Mouse (Mus musculus) 3T3-L1 (cell line): ENCODE data around the gene Phyhipl.
A peak's percentile ranks its signal among the peaks of the same experiment; 100 is the strongest.

Experiments
- DNase-seq: peaks from one replicate; pipeline ENCODE4 v3.0.0-alpha.2; 2015; ENCODE audit warnings: low read depth, low spot score

The Phyhipl gene

DNA sequence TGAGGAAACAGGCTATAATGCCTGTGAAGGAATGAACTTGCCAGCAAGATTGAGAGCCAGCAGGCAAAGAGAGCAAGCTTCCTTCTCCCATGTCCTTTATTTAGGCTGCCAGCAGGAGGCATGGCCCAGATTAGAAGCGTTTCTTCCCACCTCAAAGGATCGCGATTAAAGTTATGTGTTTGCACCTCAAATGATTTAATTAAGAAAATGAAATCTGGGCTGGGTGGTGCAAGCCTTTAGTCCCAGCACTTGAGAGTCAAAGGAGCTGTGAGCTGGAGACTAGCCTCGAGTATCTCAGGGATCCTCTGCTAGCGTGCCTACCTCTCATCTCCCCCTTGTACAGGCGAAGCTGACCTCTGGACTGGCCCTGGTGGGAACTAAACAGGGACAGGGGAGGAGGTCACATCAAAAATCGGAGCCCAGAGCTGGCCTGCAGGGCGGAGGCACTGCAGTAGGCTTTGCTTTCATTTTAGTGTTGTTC is 122.4 kb downstream of the Phyhipl start:
- DNase-seq, result no peak

DNA sequence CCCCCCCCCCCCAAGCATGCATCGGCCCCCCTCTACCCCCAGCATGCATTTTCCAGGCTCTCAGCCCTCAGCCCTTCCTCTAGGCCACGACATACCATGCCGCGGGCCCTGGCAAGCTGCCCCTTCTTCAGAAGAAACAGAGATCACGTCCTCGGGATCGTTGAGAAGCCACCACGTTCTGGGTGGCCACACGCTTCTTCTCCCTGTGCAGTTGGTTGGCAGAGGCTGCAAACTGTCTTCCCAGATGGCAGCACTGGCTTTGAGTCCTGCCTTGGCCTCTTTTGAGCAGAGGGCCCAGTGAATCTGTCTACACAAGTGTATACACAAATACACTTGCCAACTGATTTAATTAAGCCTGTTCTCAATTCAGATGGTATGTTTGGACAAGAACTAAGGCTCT is 123.5 kb downstream of the Phyhipl start:
- DNase-seq, result no peak

DNA sequence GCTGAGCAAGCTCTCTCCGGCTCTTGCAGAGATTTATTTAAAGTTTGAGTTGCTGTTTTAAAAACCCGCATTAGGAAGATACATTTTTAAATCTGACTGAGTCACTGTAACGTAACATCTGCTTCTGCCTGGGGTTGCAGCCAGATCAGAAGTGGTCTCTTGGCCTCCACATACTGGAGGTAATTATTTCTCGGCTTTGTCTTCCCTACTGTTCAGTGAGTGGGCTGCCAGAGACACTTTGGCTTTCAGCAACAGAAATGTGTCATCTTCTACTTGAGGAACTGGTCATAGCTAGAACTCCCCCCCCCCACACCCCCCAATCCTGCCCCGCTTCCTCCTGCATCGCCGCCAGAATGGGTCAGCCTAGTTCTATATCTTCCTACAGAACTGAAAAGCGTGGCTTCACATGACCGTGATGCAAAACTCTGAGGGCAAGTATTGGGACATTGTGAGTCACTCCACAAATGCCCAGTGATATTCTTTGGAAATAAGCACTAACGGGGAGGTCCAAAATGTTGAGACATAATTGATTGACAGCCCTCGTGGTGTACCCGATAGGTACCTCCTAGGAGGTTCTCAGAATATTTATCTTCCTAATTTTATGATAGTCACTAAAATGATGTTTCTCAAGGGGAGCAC is 125.5 kb downstream of the Phyhipl start:
- DNase-seq, result peak; percentile 69

DNA sequence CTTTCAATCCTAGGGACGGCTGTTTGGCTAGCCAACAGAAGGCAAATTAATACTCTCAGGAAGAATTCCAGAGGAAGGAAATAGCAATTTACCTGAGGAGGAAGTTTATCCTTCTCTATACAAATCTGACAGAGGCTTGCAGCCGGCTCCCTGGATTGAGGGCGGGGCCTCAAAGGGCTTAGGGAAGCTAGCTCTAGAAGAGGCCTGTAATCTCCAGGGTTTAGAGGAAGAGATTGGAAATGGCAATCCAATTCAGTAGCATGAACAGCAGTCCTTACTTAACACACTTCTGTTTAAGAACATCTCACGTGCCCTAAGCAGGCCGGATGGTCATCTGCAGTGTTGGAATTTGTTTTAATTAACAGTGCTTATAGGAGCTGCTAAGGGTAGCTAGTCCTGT is 134.4 kb downstream of the Phyhipl start:
- no peak for DNase-seq

DNA sequence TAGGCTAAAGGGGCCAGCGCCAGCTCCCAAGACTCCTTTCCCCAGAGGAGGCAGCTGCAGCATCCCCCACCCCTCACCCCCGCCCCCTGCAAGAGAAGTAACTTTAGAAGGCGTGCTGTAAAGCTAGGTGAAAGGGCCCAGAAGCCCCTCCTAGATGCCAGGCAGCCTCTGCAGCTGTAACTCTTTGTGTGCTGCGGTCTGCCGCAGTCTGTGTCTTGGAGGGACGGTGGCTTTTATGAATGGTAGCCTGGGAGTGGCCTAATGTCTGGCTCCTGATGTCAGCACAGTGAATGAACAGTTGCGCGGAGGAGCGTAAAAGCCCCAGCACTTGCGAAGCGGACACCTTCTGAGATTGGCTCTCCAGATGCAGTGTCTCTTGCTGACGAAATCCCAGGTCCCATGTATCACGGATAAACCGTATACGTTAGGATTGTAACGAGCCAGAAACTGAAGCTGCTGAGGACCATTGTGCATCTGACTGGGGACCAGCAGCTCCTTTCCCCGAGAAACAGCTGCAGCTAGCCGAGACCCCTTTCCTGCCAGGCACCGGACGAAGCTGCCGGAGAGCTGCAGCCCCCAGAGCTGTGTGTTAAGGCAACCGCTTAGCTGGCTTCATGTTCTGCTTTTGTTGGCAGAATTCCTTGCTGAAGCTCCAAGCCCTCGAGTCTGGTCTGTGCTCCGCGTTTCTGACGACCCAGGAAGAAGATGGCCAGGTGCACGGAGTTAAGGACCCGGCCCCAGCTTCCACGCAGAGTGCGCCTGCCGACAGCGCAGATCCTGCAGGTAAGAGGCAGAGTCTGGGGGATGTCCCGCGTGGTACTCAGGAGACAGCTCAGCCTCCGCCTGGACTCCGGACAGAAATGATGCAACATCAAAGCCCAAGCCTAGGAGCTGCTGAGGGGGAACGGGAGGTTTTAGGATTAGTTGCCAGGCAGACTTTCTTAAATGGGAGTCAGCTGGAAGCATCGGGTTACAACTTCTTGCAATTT is 135.3 kb downstream of the Phyhipl start:
- peak; percentile 42 for DNase-seq

DNA sequence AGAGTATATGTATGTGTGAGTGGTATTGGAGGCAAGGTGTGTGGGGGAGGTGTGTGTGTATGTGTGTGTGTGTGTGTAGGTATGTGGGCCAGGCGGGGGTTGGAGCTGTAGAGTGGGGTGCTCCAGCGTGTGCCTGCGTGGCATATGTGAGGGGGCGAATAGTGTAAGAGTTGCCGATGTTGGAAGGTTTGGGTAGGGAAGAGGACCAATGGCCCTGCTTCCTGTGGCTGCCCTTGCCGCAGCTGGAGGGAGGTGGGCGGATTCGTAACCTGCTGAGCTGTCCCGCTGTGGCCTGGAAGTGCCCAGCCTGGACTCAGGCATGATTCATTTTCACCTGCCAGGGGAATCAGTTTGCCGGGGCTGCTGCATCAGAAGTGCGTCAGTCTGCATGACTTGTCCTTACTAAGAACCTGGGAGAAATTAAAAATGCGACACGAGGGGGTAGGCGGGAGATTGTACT is 136.1 kb downstream of the Phyhipl start:
- DNase-seq, result no peak

DNA sequence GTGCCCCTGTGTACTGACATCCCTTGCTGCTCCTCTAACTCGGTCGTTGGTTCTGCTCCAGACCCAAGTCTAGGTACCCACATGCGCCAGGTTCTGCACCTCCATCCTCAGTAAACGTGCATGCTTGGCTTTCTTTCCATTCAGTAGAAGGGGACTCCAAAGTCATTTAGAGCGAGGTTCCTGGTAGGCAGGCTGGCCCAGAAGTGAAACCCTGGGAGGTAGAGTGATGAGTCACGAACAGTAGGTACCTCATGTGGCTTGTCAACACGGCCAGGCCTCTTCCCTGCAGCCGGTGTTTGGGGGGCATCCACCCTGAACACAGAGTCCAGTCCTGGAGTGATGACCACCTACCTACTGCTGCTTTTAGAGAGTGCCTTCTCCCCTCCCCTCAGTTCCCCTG is 139.1 kb downstream of the Phyhipl start:
- DNase-seq, result no peak

DNA sequence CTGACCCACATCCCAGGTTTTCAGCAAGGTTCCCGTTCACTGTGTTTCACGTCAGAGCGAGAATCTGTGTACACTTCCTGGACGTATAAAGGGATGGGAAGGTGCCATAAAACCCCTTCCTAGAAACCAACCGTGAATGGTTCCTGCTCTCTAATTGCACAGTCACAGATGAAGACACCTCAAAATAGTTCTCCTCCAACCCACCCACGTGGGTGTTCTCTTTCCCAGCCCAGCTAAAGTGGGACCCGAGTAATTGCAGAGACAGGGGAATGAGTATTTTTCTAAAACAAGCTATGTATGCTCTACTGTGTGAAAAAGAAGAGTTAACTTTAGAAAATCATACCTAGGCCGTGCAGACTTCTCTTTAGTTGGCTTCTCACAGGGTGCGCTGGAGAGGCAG is 140.9 kb downstream of the Phyhipl start:
- DNase-seq, result no peak

DNA sequence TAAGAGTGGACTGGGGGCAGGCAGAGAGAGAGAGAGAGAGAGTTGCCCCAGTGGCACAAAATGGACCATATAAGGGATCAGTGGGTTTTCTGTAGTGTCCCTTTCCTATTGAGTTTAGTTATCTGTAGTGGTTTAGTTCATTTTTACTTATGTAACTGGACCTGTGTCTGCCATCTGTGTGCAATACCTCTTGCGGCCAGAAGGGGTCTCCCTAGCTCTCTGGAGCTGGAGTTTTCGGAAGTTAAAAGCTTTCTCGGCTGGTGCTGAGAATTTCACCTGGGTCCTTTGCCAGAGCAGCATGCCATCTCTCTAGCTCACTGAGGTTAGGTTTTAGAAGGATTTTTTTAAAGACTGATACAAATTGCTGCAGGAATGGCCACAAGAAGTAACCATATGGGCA is 147.9 kb downstream of the Phyhipl start:
- no peak for DNase-seq
